Mouse (Mus musculus) heart, adult 2 months (tissue): ENCODE measurements at regions not wholly inside any gene's neighbourhood (a gene's known extent, or its start where the extent isn't known, plus 50 kb on each side); places are given as distances from the start of the nearest gene placed in this dataset.

ENCODE experiments used
- DNase-seq, 2 experiments: peaks; one replicate each; pipeline ENCODE4 v3.0.0; 2021
- H3K27ac ChIP-seq: fragments of 200-600 bp; 2 replicates; pipeline ENCODE4 v1.8.1; 2022
- H3K27me3 ChIP-seq: fragments of 200-500 bp; 2 replicates; pipeline ENCODE4 v1.6.1; 2012; ENCODE audit warnings: mild to moderate bottlenecking, low read length, inconsistent platforms, mixed read lengths; ENCODE audit not compliant: control insufficient read depth, insufficient read depth
- H3K36me3 ChIP-seq: fragments of 200-500 bp; 2 replicates; pipeline ENCODE4 v1.6.1; 2012; ENCODE audit warnings: low read length, inconsistent platforms; ENCODE audit not compliant: control insufficient read depth, insufficient read depth
- H3K4me1 ChIP-seq: fragments of 200-500 bp; 2 replicates; pipeline ENCODE4 v1.6.1; 2011; ENCODE audit warnings: low read length; ENCODE audit not compliant: control insufficient read depth, insufficient read depth
- H3K4me3 ChIP-seq: fragments of 200-600 bp; 2 replicates; pipeline ENCODE4 v1.8.1; 2022
- H3K79me2 ChIP-seq: fragments of 200-500 bp; replicated peaks from 2 replicates; pipeline ENCODE4 v1.6.1; 2012; ENCODE audit warnings: mild to moderate bottlenecking, inconsistent platforms, low read length, moderate library complexity, mixed read lengths; ENCODE audit not compliant: control insufficient read depth, insufficient read depth
- H3K9ac ChIP-seq: fragments of 200-500 bp; 2 replicates; pipeline ENCODE4 v1.6.1; 2012; ENCODE audit warnings: low read depth, mild to moderate bottlenecking, control low read depth, inconsistent platforms, low read length, mixed read lengths
- CTCF ChIP-seq: fragments of 200-600 bp; IDR thresholded peaks from 2 replicates; pipeline ENCODE4 v1.8.1; 2022; ENCODE audit warnings: antibody characterized with exemption, mild to moderate bottlenecking, moderate library complexity
- EP300 ChIP-seq: fragments of 200-500 bp; IDR thresholded peaks from 2 replicates; pipeline ENCODE4 v1.6.1; 2011; ENCODE audit warnings: low read depth, low read length, control low read depth; ENCODE audit not compliant: insufficient read depth
- POLR2A ChIP-seq: fragments of 200-500 bp; IDR thresholded peaks from 2 replicates; pipeline ENCODE4 v1.6.1; 2011; ENCODE audit warnings: mild to moderate bottlenecking, low read depth, low read length, control low read depth; ENCODE audit not compliant: insufficient read depth
- WGBS: fragments of 180-500 bp; shearing (Covaris S2); methylation state at CpG from one replicate; pipeline ENCODE4 v1.1.7; 2018; 5-methylcytosine and 5-hydroxymethylcytosine counted together
- intact Hi-C: fragments of 180-260 bp; cut with DNase I; formaldehyde crosslinking; loops from one replicate; pipeline ENCODE4 v1.15.1; 2025

DNA sequence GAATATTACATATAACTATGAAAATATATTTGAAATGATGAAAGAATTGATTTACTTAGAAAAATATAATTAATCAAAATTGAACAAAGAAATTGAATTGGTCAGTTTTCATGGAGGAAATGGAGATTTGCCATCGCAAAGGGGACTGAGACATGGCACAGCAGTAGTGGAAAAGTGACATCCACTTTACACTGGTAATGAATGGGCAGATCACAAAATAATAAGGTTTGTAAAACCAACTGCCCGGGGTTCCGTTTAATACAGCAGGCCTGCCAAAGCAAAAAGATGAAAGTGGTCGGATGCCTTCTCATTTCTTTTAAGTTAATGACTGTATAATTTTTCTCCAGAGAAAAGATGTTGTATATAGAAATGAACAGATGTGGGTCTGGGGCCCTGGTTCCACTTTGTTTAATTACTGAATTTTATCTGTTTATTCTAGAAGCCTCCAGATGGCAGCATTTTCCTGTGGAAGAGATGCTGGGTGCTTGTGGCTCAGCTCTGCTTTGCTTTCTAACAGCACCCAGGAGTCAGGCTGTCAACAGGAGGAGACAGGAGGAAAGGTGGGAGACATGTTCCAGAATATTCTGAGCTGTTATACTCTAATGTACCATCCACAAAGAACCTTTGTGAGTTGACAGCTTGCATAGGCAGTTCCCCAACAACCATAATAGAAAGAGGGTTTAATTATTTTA, 75.6 kb upstream of the Fbxl17 start:
- DNase-seq, result peak; percentile 7 to 15
- H3K4me3 ChIP-seq, result no peak overlapping the region
- H3K36me3 ChIP-seq, result no peaks in the 10 kb centered on the region
- WGBS, result 73% methylated on average over 4 of the region's 4 CpGs
- no peak overlapping the region for H3K27ac ChIP-seq
- H3K9ac ChIP-seq, result no peak overlapping the region
- TF ChIP-seq CTCF (peak; percentile 68), POLR2A (no peak), EP300 (0 out of 2 replicates have a peak, but pooled peaks have one; percentile 33)
- intact Hi-C loops, result loop anchor here (10.0 kb wide), 1 partner anchor 799 kb away; no protein-coding TSS in a partner anchor
- no peaks in the 10 kb centered on the region for H3K4me1 ChIP-seq
- no peaks in the 10 kb centered on the region for H3K27me3 ChIP-seq
- no peaks in the 10 kb centered on the region for H3K79me2 ChIP-seq

- 70% methylated on average over 4 of the region's 4 CpGs for WGBS
- Histone ChIP-seq H3K9ac (no peak overlapping the region), H3K79me2 (no peaks in the 10 kb centered on the region), H3K27me3 (no peaks in the 10 kb centered on the region), H3K27ac (no peak overlapping the region), H3K4me1 (no peaks in the 10 kb centered on the region), H3K36me3 (no peaks in the 10 kb centered on the region), H3K4me3 (no peak overlapping the region)
- intact Hi-C loops, result no loop called here
- TF ChIP-seq POLR2A, result no peak
- no peak for DNase-seq
Observed at GRCm38 (mm10) chr17:63582870-63583269, 83.1 kb upstream of the Fbxl17 start.

DNA sequence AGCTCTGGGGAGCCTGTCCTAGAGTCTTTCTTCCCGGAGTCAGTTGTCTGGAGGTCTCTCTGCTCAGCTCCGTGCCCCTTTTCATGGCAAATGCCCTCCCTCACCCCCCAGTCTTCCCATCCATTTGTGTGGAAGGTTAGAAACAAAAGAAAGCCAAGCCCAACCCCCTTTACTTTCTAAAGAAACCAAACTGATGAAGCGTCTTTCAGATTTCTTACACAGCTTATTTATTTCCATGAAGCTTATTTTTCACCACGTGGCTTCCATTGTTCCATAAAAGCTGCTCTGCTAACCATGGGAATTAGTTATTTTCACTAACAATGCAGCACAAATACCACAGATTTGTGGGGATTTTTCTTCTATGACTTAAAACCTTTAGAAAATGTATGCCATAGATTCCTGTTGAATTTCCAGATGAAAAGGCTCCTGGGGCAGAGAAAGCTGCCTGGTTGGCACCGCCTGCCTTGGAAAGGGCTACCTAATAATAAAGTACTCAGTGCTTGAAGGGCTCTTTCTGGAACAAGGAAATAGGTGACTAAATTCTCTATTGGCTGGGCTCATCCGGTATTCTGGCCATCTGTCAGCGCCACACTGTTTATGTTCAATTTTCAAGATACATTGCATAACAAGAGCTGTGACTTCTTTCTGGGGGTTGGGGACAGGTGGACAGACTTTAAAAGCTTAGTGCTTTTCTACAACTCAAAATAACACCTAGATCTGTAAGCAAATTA, 107.4 kb upstream of the Fbxl17 start:
- WGBS, result 62% methylated on average over 7 of the region's 7 CpGs
- no peak for DNase-seq
- Histone ChIP-seq H3K27me3 (peaks cover 3% of the 10 kb centered on the region; the same call in 1 of the 2 replicates), H3K4me3 (no peak overlapping the region), H3K27ac (no peak overlapping the region), H3K36me3 (no peaks in the 10 kb centered on the region), H3K9ac (no peak overlapping the region), H3K4me1 (no peaks in the 10 kb centered on the region), H3K79me2 (no peaks in the 10 kb centered on the region)
- no peak for TF ChIP-seq POLR2A
- no peak for TF ChIP-seq CTCF
- no peak for TF ChIP-seq EP300
- intact Hi-C loops, result no loop called here

- intact Hi-C loops, result no loop called here
- DNase-seq, result no peak
- no peak overlapping the region for H3K27ac ChIP-seq
- no peaks in the 10 kb centered on the region for H3K79me2 ChIP-seq
- H3K9ac ChIP-seq, result no peak overlapping the region
- WGBS, result 25% methylated on average over 3 of the region's 3 CpGs
- no peak overlapping the region for H3K4me3 ChIP-seq
- no peaks in the 10 kb centered on the region for H3K27me3 ChIP-seq
- H3K36me3 ChIP-seq, result no peaks in the 10 kb centered on the region
- H3K4me1 ChIP-seq, result no peaks in the 10 kb centered on the region
- no peak for TF ChIP-seq EP300
- no peak for TF ChIP-seq POLR2A
- no peak for TF ChIP-seq CTCF
Observed at GRCm38 (mm10) chr17:63622726-63623125, 122.9 kb upstream of the Fbxl17 start.

GRCm38 (mm10) chr17:63637598-63637997, 137.8 kb upstream of the Fbxl17 start:
- Histone ChIP-seq H3K27me3 (no peaks in the 10 kb centered on the region), H3K4me3 (no peak overlapping the region), H3K4me1 (no peaks in the 10 kb centered on the region), H3K9ac (no peak overlapping the region), H3K36me3 (no peaks in the 10 kb centered on the region), H3K27ac (no peak overlapping the region), H3K79me2 (no peaks in the 10 kb centered on the region)
- DNase-seq, result no peak
- TF ChIP-seq EP300 (no peak), POLR2A (no peak), CTCF (no peak)
- 55% methylated on average over 2 of the region's 2 CpGs for WGBS
- intact Hi-C loops, result no loop called here

DNA sequence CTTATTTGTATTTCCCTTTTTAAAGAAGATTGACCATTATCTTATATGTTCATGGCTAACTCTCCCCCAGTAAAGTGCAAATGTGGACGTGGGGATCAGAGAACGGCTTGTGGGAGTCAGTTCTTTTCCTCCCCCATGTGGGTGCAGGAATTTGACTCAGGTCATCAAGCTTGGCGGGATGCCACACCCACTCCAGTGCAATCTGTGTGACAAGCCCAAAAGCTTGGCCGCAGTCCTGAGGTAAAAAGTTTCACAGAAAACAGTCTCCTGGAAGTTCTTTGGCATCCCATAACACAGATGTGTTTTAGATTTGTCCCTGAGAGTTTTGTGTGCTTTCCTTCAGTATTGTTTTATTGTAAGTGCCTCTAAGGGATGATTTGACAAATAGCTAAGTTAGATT, 144.6 kb upstream of the Fbxl17 start:
- no peaks in the 10 kb centered on the region for H3K27me3 ChIP-seq
- no peaks in the 10 kb centered on the region; the same call in 1 of the 2 replicates for H3K4me1 ChIP-seq
- H3K4me3 ChIP-seq, result no peak overlapping the region
- H3K27ac ChIP-seq, result no peak overlapping the region
- no peaks in the 10 kb centered on the region for H3K79me2 ChIP-seq
- no peak overlapping the region for H3K9ac ChIP-seq
- no peaks in the 10 kb centered on the region for H3K36me3 ChIP-seq
- DNase-seq, result peak; percentile 56 to 61
- intact Hi-C loops, result no loop called here
- TF ChIP-seq EP300, result no peak
- WGBS, result 31% methylated on average over 4 of the region's 4 CpGs
